Mouse (Mus musculus): ENCODE results near the gene Kmt2b. TPM values are rescaled to one million over a fixed set of nuclear protein-coding genes. Genes with fewer than 3 reads are reported as not detected.
A peak's percentile ranks its signal among the peaks of the same experiment; 100 is the strongest.

The Kmt2b gene
- total RNA-seq, 1 experiment from 2014 or later: 23.8 TPM

- ATAC-seq (replicated peaks; ENCODE audit: insufficient number of reproducible peaks, low FRiP score, low TSS enrichment, poor library complexity, severe bottlenecking): no peak
Measured at GRCm38 (mm10) chr7:30584339-30584738, 4.2 kb downstream of the Kmt2b start.

DNA sequence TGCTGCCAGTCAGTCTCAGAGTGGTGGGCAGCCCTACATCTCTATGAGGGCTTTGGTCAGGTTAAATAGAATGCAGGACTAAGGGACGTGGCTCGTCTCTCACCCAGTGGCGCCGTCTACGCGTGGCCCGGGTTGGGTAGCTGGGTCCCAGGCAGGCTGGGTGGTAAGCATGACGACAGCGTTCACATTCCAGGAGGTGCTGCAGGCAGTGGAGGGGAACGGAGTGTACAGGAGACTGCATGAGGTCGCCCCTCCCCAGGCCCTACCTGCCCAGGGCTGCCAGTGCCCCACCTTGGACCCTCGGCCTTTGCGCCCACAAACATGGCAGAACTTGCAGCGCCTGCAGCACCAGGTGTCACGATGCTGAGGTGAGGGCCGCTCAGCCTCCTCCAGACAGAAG is 7.0 kb downstream of the Kmt2b start:
- no peak for ATAC-seq (replicated peaks; ENCODE audit: insufficient number of reproducible peaks, low FRiP score, low TSS enrichment, poor library complexity, severe bottlenecking)

GRCm38 (mm10) chr7:30579950-30580349 is 8.6 kb downstream of the Kmt2b start:
- no peak for ATAC-seq (replicated peaks; ENCODE audit: insufficient number of reproducible peaks, low FRiP score, low TSS enrichment, poor library complexity, severe bottlenecking)

- ATAC-seq (replicated peaks; ENCODE audit: insufficient number of reproducible peaks, low FRiP score, low TSS enrichment, poor library complexity, severe bottlenecking): no peak
Measured at GRCm38 (mm10) chr7:30572969-30573368, 15.6 kb downstream of the Kmt2b start.

DNA sequence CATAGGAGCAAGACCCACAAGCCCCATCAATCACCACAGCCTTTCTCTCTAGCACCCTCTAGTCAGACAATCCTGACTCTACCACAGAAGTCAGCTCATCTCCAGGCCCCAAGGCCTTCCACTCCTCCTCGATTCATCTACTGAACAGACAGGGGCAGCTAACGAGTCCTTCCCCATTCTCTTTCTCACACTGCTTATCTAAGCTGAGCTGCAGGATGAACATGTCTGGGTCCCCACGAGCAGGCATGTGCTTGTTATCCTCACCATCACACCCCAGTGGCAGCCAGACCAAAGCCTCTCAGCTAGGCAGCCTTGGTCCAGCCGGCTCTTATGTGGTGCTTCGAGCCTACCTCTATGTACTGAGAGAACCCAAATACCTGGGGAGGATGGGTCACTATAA is 16.1 kb downstream of the Kmt2b start:
- no peak for ATAC-seq (replicated peaks; ENCODE audit: insufficient number of reproducible peaks, low FRiP score, low TSS enrichment, poor library complexity, severe bottlenecking)

DNA sequence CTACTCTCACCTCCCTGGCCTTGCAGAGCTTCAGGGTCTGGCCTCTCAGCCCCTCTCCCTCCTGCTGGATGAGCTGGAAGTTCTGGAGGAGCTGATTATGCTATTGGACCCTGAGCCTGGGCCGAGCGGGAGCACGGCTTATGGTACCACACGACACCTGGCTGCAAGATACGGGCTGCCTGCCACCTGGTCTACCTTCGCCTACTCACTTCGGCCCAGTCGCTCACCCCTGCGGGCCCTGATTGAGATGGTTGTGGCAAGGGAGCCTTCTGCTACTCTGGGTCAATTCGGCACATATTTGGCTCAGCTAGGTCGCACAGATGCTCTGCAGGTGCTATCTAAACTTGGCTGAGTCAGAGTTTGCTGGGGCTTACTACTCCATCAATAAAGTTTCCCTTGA is 21.0 kb downstream of the Kmt2b start:
- no peak for ATAC-seq (replicated peaks; ENCODE audit: insufficient number of reproducible peaks, low FRiP score, low TSS enrichment, poor library complexity, severe bottlenecking)

GRCm38 (mm10) chr7:30566033-30566432 is 22.5 kb downstream of the Kmt2b start:
- ATAC-seq (replicated peaks; ENCODE audit: insufficient number of reproducible peaks, low FRiP score, low TSS enrichment, poor library complexity, severe bottlenecking): no peak

GRCm38 (mm10) chr7:30564970-30565571 is 23.5 kb downstream of the Kmt2b start, which contains the start of gene Igflr1:
Gene Igflr1 (plus strand): TSS chr7:30565427.
- ATAC-seq (replicated peaks; ENCODE audit: insufficient number of reproducible peaks, low FRiP score, low TSS enrichment, poor library complexity, severe bottlenecking): no peak

DNA sequence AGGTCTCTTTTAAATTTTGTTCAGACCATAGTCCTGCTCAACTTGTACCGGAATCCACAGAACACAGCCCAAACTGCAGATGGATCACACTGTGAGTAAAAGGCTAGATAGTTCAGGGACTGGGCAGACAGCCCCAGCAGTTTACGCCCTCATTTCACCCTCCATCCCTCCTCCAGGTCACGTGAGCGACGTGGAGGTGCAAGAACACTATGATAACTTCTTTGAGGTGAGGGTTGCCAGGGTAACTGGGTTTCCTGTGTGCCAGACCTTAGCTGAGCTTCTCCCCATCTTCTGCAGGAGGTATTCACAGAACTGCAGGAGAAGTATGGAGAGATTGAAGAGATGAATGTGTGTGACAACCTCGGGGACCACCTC is 24.6 kb downstream of the Kmt2b start:
- ATAC-seq (replicated peaks; ENCODE audit: insufficient number of reproducible peaks, low FRiP score, low TSS enrichment, poor library complexity, severe bottlenecking): no peak

GRCm38 (mm10) chr7:30563117-30563905 is 25.2 kb downstream of the Kmt2b start, which contains the start of the genes U2af1l4, Gm49396 and Psenen:
Gene U2af1l4 (plus strand): TSS chr7:30563301.
Gene Gm49396 (plus strand): TSS chr7:30563344.
Gene Psenen (minus strand): TSS chr7:30563627.
- peak; percentile 76 for ATAC-seq (replicated peaks; ENCODE audit: insufficient number of reproducible peaks, low FRiP score, low TSS enrichment, poor library complexity, severe bottlenecking)

DNA sequence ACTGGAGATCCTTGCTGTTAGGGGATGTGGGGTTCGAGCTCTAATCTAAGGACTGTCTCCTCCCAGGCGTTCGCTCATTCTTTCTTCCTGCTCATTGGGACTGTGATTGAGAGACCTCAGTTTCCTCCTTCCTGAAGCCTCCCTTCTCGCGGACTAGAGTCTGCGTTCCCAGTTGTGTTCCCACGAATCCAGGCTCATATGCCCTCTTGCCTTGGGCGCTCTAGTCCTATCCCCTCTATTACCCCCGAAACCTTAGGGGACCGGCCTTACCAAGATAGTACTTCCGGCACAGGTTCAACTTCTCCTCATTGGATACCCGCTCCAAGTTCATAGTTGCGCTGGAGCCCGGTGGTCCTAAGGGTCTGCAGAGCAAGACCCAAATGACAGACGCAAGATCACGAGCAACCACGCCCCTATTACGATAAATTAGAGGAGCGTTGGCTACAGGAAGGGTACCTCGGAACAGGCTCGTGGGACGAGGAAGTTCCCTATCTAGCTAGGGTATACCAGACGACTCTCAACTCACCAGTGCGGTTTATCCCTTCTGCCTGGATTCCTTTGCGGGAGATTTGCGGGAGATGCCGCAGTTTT is 25.9 kb downstream of the Kmt2b start:
- no peak for ATAC-seq (replicated peaks; ENCODE audit: insufficient number of reproducible peaks, low FRiP score, low TSS enrichment, poor library complexity, severe bottlenecking)

GRCm38 (mm10) chr7:30560296-30560695 is 28.2 kb downstream of the Kmt2b start:
- ATAC-seq (replicated peaks; ENCODE audit: insufficient number of reproducible peaks, low FRiP score, low TSS enrichment, poor library complexity, severe bottlenecking): no peak

DNA sequence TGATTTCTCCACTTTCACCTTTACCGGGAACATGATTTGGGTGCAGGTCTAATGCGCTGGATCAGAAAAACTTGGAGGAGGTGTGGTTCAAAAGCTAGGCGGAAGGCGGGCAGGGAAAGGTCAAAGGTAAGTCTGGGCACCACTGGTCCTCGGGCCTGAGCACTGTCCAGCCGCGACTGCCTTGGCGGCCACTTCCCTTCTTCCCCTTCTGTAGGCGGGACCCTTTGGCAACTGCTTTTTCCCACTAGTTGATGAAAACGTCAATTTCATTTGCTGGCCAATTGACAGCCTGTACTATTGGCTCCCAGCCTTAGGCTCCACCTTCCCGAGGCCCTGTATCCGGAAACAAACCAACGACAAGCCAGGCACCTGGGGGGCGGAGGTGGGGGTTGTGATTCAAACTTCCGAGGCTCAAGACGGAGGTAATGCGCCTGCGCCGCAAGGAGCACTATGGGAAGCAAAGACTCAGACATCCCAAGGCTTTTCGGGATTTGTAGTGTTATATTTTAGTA is 29.0 kb downstream of the Kmt2b start, which contains the start of gene Lin37:
Gene Lin37 (minus strand): TSS at position 396 of the 512 bp plus-strand sequence.
- peak; percentile 77 for ATAC-seq (replicated peaks; ENCODE audit: insufficient number of reproducible peaks, low FRiP score, low TSS enrichment, poor library complexity, severe bottlenecking)

DNA sequence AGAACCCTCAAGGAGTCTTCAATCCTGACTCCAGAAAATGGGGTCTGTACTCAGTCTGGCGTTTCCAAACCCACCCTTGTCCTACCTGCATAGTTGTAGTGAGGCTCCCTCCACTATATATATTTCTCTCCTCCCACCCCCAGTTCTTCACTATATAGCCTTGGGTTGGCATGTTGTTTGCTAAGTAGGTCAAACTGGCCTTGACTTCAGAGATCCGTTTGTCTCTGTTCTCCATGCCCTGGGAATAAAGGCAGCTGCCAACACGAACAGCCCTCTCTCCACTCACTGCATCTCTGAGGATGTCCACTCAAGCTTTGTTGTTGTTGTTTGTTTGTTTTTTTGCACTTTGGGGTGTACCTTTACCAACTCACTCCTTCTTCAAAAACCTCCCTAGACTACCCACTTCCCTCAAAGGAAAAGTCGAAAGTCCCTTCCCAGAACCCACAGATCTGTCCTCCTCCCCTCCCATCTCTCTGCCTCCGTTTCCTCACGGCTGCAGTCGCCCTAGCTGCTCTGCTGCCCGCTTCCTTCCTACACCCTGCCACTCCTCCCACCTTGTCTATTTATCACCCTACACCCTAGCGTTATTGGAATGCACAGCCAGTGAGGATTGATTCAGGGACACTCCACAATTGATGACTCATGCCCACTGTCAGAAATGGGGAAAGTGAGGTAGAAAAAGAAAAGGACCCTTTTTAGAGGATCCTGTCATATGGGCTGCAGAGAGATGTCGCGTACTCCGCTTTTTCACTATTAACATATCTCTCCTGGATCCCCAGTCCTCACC is 29.7 kb downstream of the Kmt2b start:
- ATAC-seq (replicated peaks; ENCODE audit: insufficient number of reproducible peaks, low FRiP score, low TSS enrichment, poor library complexity, severe bottlenecking): no peak

DNA sequence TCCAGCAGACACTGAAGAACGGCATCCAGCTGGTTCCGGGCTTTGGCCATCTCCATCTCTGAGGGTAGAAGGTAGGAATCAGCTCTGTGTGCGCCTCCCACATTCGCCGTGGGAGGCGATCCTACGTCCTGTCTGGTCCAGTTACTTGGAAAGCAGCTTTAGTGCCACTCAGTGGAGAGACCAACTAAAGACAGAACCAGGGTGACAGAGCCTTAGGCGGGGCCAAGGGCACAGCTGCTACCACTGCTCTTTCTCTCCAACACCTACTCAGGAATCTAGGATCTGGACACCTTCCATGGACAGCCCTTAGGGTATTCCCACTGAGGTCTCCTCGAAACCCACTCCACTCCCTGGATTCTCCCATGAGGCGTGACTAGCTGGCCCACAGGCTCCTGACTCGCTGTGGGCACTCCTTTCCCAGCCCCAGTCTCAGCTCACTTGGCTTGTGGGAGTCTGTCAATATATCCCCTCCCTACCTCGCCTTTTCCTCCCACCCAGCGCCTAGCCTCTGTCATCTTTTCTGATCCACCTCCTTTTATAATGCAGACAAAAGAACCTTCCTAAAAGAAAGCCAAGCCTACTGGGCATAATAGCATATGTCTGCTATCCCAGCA is 30.5 kb downstream of the Kmt2b start:
- no peak for ATAC-seq (replicated peaks; ENCODE audit: insufficient number of reproducible peaks, low FRiP score, low TSS enrichment, poor library complexity, severe bottlenecking)

DNA sequence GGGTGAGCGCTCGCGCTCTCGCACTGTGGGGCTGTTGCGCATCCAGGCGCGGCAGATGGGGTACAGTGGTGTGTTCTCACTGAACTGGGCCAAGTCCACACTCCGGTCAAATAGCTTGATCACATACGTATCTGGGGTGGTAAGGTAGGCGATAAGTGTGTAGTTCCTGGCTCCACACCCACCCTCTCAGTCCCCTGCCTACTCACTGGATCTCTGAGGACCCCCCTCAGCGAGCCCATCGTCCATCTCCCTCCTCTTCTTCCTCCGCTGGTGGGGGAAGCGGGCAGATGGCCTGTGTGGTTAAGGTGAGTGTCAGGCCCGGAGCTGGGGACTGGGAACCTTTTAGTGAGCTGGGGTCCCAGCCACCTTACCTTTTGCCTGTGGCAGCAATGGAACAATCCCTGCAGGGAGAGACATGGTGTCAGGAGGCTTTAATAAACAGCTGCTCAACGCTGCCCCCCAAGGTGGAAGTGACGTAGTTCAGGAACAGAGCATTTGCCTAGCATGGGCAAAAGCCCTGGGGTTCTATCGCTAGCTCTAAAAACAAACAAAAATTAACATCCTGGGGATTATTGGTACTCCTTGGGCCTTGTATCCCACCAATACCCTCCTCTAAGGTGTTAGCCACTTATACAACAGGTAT is 31.5 kb downstream of the Kmt2b start:
- ATAC-seq (replicated peaks; ENCODE audit: insufficient number of reproducible peaks, low FRiP score, low TSS enrichment, poor library complexity, severe bottlenecking): no peak

DNA sequence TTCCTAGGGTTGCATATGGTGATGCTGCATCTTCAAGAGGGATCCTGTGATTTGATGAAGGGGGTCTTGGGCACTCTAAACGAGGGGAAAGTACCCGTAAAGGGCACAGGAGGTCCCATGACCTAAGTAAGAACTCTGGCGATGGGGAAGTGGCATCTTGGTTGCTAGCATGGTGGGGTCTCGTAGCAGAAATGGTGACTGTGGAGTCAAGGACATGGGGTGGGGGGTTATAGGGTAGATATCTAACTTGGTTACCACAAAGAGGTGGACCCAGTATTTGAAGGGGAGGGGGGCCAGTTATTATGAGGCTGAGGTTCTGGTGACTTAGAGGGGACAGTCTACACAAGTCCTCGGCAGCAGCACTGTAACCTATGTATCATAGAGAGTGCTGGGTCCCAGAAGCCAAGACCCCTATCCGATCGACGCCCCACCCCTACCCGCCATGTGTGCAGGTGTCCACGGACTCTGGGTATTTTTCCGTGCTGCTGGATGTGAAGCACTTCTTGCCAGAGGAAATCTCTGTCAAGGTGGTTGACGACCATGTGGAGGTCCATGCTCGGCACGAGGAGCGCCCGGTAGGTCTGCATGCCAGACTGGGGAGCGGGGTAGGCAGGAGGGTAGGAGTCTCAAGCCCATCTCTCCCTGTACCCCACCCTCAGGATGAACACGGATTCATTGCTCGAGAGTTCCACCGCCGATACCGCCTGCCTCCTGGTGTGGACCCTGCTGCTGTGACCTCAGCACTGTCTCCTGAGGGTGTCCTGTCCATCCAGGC is 34.5 kb downstream of the Kmt2b start:
- ATAC-seq (replicated peaks; ENCODE audit: insufficient number of reproducible peaks, low FRiP score, low TSS enrichment, poor library complexity, severe bottlenecking): no peak
